Mouse (Mus musculus): Measurements from ENCODE around the gene Casc3. TPM values are rescaled to one million over a fixed set of nuclear protein-coding genes. Genes with fewer than 3 reads are reported as not detected.

Casc3 gene
- polyA plus RNA-seq, 1 experiment from 2014 or later: 37.2 TPM

GRCm38 (mm10) chr11:98767713-98768112 lies 37.0 kb upstream of the Casc3 start:
- H3K4me1 ChIP-seq: peaks cover 79% of the 10 kb centered on the region
- H3K27ac ChIP-seq: peak overlapping the region; percentile 91
- peak overlapping the region; percentile 57 for H3K4me3 ChIP-seq
- 26% methylated on average over 4 of the region's 4 CpGs for WGBS
- peaks cover 56% of the 10 kb centered on the region for H3K36me3 ChIP-seq
- no peaks in the 10 kb centered on the region for H3K9me3 ChIP-seq
- no peak for DNase-seq (ENCODE audit: low spot score)
- H3K27me3 ChIP-seq (ENCODE audit: insufficient read depth, poor library complexity, severe bottlenecking): no peaks in the 10 kb centered on the region

- no peaks in the 10 kb centered on the region for H3K27me3 ChIP-seq (ENCODE audit: insufficient read depth, poor library complexity, severe bottlenecking)
- H3K4me1 ChIP-seq: peaks cover 84% of the 10 kb centered on the region
- H3K27ac ChIP-seq: peak overlapping the region; percentile 91
- DNase-seq (ENCODE audit: low spot score): peak; percentile 87
- H3K9me3 ChIP-seq: no peaks in the 10 kb centered on the region
- peaks cover 49% of the 10 kb centered on the region for H3K36me3 ChIP-seq
- WGBS: 19% methylated on average over 39 of the region's 39 CpGs
- H3K4me3 ChIP-seq: peak overlapping the region; percentile 57
Measured at GRCm38 (mm10) chr11:98768127-98769006, 36.3 kb upstream of the Casc3 start.

GRCm38 (mm10) chr11:98769007-98769954 lies 35.4 kb upstream of the Casc3 start:
- no peaks in the 10 kb centered on the region for H3K27me3 ChIP-seq (ENCODE audit: insufficient read depth, poor library complexity, severe bottlenecking)
- H3K4me3 ChIP-seq: peak overlapping the region; percentile 57
- H3K27ac ChIP-seq: peak overlapping the region; percentile 91
- peaks cover 40% of the 10 kb centered on the region for H3K36me3 ChIP-seq
- WGBS: 75% methylated on average over 25 of the region's 25 CpGs
- no peaks in the 10 kb centered on the region for H3K9me3 ChIP-seq
- H3K4me1 ChIP-seq: peaks cover 93% of the 10 kb centered on the region
- DNase-seq (ENCODE audit: low spot score): no peak

- Histone ChIP-seq H3K27ac (peak overlapping the region; percentile 91; the same call in 1 of the 2 replicates), H3K4me3 (no peak overlapping the region), H3K9me3 (no peaks in the 10 kb centered on the region), H3K4me1 (peaks cover 100% of the 10 kb centered on the region), H3K27me3 (ENCODE audit: insufficient read depth, poor library complexity, severe bottlenecking) (no peaks in the 10 kb centered on the region), H3K36me3 (peaks cover 31% of the 10 kb centered on the region)
- WGBS: 93% methylated on average over 26 of the region's 26 CpGs
- no peak for DNase-seq (ENCODE audit: low spot score)
Measured at GRCm38 (mm10) chr11:98770096-98770975, 34.4 kb upstream of the Casc3 start.

- Histone ChIP-seq H3K27ac (peak overlapping the region; percentile 91), H3K27me3 (ENCODE audit: insufficient read depth, poor library complexity, severe bottlenecking) (no peaks in the 10 kb centered on the region), H3K4me3 (no peak overlapping the region), H3K9me3 (no peaks in the 10 kb centered on the region), H3K36me3 (peaks cover 29% of the 10 kb centered on the region), H3K4me1 (peaks cover 100% of the 10 kb centered on the region)
- no peak for DNase-seq (ENCODE audit: low spot score)
- WGBS: 94% methylated on average over 18 of the region's 18 CpGs
Measured at GRCm38 (mm10) chr11:98771131-98771530, 33.6 kb upstream of the Casc3 start.

GRCm38 (mm10) chr11:98771844-98772525 lies 32.7 kb upstream of the Casc3 start:
- Histone ChIP-seq H3K27ac (peak overlapping the region; percentile 91), H3K4me1 (peaks cover 100% of the 10 kb centered on the region), H3K27me3 (ENCODE audit: insufficient read depth, poor library complexity, severe bottlenecking) (no peaks in the 10 kb centered on the region), H3K9me3 (no peaks in the 10 kb centered on the region), H3K36me3 (peaks cover 29% of the 10 kb centered on the region), H3K4me3 (peak overlapping the region; percentile 60)
- 66% methylated on average over 11 of the region's 11 CpGs for WGBS
- DNase-seq (ENCODE audit: low spot score): no peak

- Histone ChIP-seq H3K27me3 (ENCODE audit: insufficient read depth, poor library complexity, severe bottlenecking) (no peaks in the 10 kb centered on the region), H3K27ac (peak overlapping the region; percentile 91), H3K9me3 (no peaks in the 10 kb centered on the region), H3K4me1 (peaks cover 100% of the 10 kb centered on the region), H3K4me3 (peak overlapping the region; percentile 60), H3K36me3 (peaks cover 29% of the 10 kb centered on the region)
- 32% methylated on average over 8 of the region's 8 CpGs for WGBS
- DNase-seq (ENCODE audit: low spot score): peak; percentile 94
Measured at GRCm38 (mm10) chr11:98772667-98773171, 32.0 kb upstream of the Casc3 start.

GRCm38 (mm10) chr11:98773635-98774295 lies 30.9 kb upstream of the Casc3 start:
- Histone ChIP-seq H3K36me3 (peaks cover 27% of the 10 kb centered on the region), H3K4me1 (peaks cover 94% of the 10 kb centered on the region), H3K27ac (peak overlapping the region; percentile 91), H3K9me3 (no peaks in the 10 kb centered on the region), H3K27me3 (ENCODE audit: insufficient read depth, poor library complexity, severe bottlenecking) (no peaks in the 10 kb centered on the region), H3K4me3 (peak overlapping the region; percentile 60)
- WGBS: under 1% methylated on average over 37 of the region's 37 CpGs
- DNase-seq (ENCODE audit: low spot score): peak; percentile 99

GRCm38 (mm10) chr11:98774582-98775347 lies 29.9 kb upstream of the Casc3 start, which contains the start of gene Nr1d1:
TSS of gene Nr1d1 (minus strand) at chr11:98775333.
- Histone ChIP-seq H3K9me3 (no peaks in the 10 kb centered on the region), H3K4me1 (peaks cover 84% of the 10 kb centered on the region), H3K27me3 (ENCODE audit: insufficient read depth, poor library complexity, severe bottlenecking) (no peaks in the 10 kb centered on the region), H3K36me3 (peaks cover 17% of the 10 kb centered on the region), H3K27ac (peak within 1 kb of the TSS; percentile 91), H3K4me3 (peak within 1 kb of the TSS; percentile 60)
- DNase-seq (ENCODE audit: low spot score): peak; percentile 77
- WGBS: under 1% methylated on average over 22 of the region's 22 CpGs

- H3K4me1 ChIP-seq: peaks cover 80% of the 10 kb centered on the region
- peak overlapping the region; percentile 91 for H3K27ac ChIP-seq
- H3K27me3 ChIP-seq (ENCODE audit: insufficient read depth, poor library complexity, severe bottlenecking): no peaks in the 10 kb centered on the region
- no peaks in the 10 kb centered on the region for H3K9me3 ChIP-seq
- 5% methylated on average over 15 of the region's 15 CpGs for WGBS
- peak overlapping the region; percentile 60 for H3K4me3 ChIP-seq
- H3K36me3 ChIP-seq: peaks cover 10% of the 10 kb centered on the region
- DNase-seq (ENCODE audit: low spot score): peak; percentile 99
Measured at GRCm38 (mm10) chr11:98775348-98776051, 29.2 kb upstream of the Casc3 start.

Data from heart, embryonic 10.5 days (tissue).